ENCODE assay signal across 10 mouse cellular contexts in the genomic region with DNA sequence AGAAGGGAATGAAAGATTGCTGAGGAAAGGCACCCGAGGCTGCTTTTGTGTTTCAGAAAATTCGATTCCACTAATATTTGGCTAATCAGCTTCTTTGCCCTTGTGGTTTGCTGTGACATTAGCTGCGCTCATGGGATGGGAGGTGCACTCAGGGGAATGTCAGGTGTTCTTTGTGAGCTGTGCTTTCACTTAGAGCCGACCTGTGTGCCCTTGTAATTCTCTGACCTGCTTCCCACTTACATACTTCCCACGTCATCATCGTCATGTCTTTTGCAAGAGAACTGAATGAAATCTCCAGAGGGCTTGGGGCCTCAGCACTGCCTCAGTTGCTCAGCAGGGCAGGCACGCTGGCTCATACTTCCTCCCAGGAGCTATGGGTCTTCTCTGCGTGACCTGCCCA. TPM values are rescaled to one million over a fixed set of nuclear protein-coding genes. Genes with fewer than 3 reads are reported as not detected.
DNase-seq lines count a peak whose midpoint lies in the region; ATAC-seq and TF ChIP-seq lines count a peak whose summit lies in the region.
"Had no signal": no experiment of that assay in that cellular context is flagged by ENCODE, and none has a peak within 500 bp of the region (broad histone marks: within the 10 kb centered on the region; RNA-seq: fewer than 3 reads in every experiment).

No protein-coding gene starts in this region.

- no peak for TF ChIP-seq CTCF in cerebellum, adult 2 months (IDR thresholded peaks at IDR 0.05; ENCODE audit: borderline replicate concordance, insufficient read depth, low read depth, low read length)
- no peak for TF ChIP-seq CTCF in lung, embryonic 14.5 days (IDR thresholded peaks at IDR 0.05; ENCODE audit: low read depth)

- H3K4me1 ChIP-seq in cerebellum, adult 2 months (ENCODE audit: control insufficient read depth, insufficient read depth, low read length), result peaks cover 20% of the 10 kb centered on the region; the same call in 1 of the 2 replicates
- peaks cover 23% of the 10 kb centered on the region for H3K4me1 ChIP-seq in lung, embryonic 14.5 days (ENCODE audit: insufficient read depth)
- H3K4me1 ChIP-seq in limb, embryonic 13.5 days, result peaks cover 34% of the 10 kb centered on the region
- peaks cover 23% of the 10 kb centered on the region for H3K4me1 ChIP-seq in stomach, embryonic 14.5 days (ENCODE audit: control insufficient read depth, insufficient read depth, low read length)

- WGBS in cerebellum, adult 2 months, result 15% methylated on average over 8 of the region's 8 CpGs
- 64% methylated on average over 8 of the region's 8 CpGs for WGBS in lung, embryonic 14.5 days
- 81% methylated on average over 8 of the region's 8 CpGs for WGBS in limb, embryonic 13.5 days
- WGBS in stomach, embryonic 14.5 days, result 48% methylated on average over 8 of the region's 8 CpGs

- no peak for DNase-seq in cerebellum, adult 2 months
- DNase-seq in cerebellum, adult 8-10 months, result no peak
- DNase-seq in lung, embryonic 14.5 days, result no peak
- DNase-seq in lung, postnatal 14 days, result no peak
- DNase-seq in embryo, embryonic 11 days, result no peak
- DNase-seq: adrenal gland, adult 8-10 months; gastrocnemius, postnatal 36 days had no signal

- peak overlapping the region; percentile 89 for H3K4me2 ChIP-seq in lung, embryonic 14.5 days
- peak overlapping the region; percentile 86 for H3K4me2 ChIP-seq in limb, embryonic 13.5 days (replicated peaks)
- peak overlapping the region; percentile 92 for H3K4me2 ChIP-seq in stomach, embryonic 14.5 days (replicated peaks; ENCODE audit: low read depth, low read length)

- H3K27me3 ChIP-seq in cerebellum, adult 2 months (ENCODE audit: control insufficient read depth, insufficient read depth, low read length), result no peaks in the 10 kb centered on the region
- no peaks in the 10 kb centered on the region for H3K27me3 ChIP-seq in lung, embryonic 14.5 days (ENCODE audit: insufficient read depth, low read length)
- no peaks in the 10 kb centered on the region for H3K27me3 ChIP-seq in limb, embryonic 13.5 days
- H3K27me3 ChIP-seq in stomach, embryonic 14.5 days (ENCODE audit: control insufficient read depth, insufficient read depth, low read length), result no peaks in the 10 kb centered on the region

- peak overlapping the region; percentile 23; the same call in 1 of the 2 replicates for H3K9ac ChIP-seq in lung, embryonic 14.5 days
- peak overlapping the region; percentile 45 for H3K9ac ChIP-seq in limb, embryonic 13.5 days
- no peak overlapping the region for H3K9ac ChIP-seq in stomach, embryonic 14.5 days (replicated peaks; ENCODE audit: low read depth, low read length)

- H3K36me3 ChIP-seq in lung, embryonic 14.5 days (ENCODE audit: insufficient read depth), result peaks cover 40% of the 10 kb centered on the region
- H3K36me3 ChIP-seq in limb, embryonic 13.5 days, result peaks cover 38% of the 10 kb centered on the region
- H3K36me3 ChIP-seq in stomach, embryonic 14.5 days (ENCODE audit: control insufficient read depth, insufficient read depth, low read length), result peaks cover 31% of the 10 kb centered on the region

- no peaks in the 10 kb centered on the region for H3K9me3 ChIP-seq in lung, embryonic 14.5 days (ENCODE audit: low read depth, low read length)
- no peaks in the 10 kb centered on the region for H3K9me3 ChIP-seq in limb, embryonic 13.5 days
- H3K9me3 ChIP-seq in stomach, embryonic 14.5 days (ENCODE audit: control insufficient read depth, low read depth, low read length), result no peaks in the 10 kb centered on the region

- TF ChIP-seq POLR2A in cerebellum, adult 2 months (IDR thresholded peaks at IDR 0.05; ENCODE audit: borderline replicate concordance, insufficient read depth, low read length), result no peak

- ATAC-seq in lung, embryonic 14.5 days (ENCODE audit: insufficient read depth), result no peak
- no peak for ATAC-seq in limb, embryonic 13.5 days (ENCODE audit: low FRiP score, low read depth)
- ATAC-seq in stomach, embryonic 14.5 days (ENCODE audit: insufficient number of reproducible peaks, insufficient read depth, low FRiP score, low read depth), result no peak
- no peak for ATAC-seq in granulocyte monocyte progenitor cell, adult 5-6 weeks (replicated peaks; ENCODE audit: poor library complexity, severe bottlenecking)

- no peak overlapping the region for H3K27ac ChIP-seq in cerebellum, adult 2 months (ENCODE audit: insufficient read depth, low read length)
- H3K27ac ChIP-seq in lung, embryonic 14.5 days (ENCODE audit: low read depth), result 0 out of 2 replicates have a peak overlapping the region, but pooled peaks have one; percentile 30
- H3K27ac ChIP-seq in limb, embryonic 13.5 days, result no peak overlapping the region
- H3K27ac ChIP-seq in stomach, embryonic 14.5 days (ENCODE audit: low read length), result no peak overlapping the region

- H3K4me3 ChIP-seq in cerebellum, adult 2 months (replicated peaks; ENCODE audit: insufficient read depth, low read depth, low read length), result peak overlapping the region; percentile 43
- peak overlapping the region; percentile 93; the same call in 1 of the 2 replicates for H3K4me3 ChIP-seq in lung, embryonic 14.5 days (ENCODE audit: low read depth, low read length)
- H3K4me3 ChIP-seq in limb, embryonic 13.5 days, result peak overlapping the region; percentile 7; the same call in 1 of the 2 replicates
- H3K4me3 ChIP-seq in stomach, embryonic 14.5 days (ENCODE audit: low read depth, low read length), result no peak overlapping the region

RNA-seq across cellular contexts. Expression of a gene that starts 4.0 kb away (rescaled TPM):
- 421 and 429 TPM in 2 replicates for polyA plus RNA-seq in cerebellum, adult 2 months (2012; rRNA removed)
- polyA plus RNA-seq in lung, embryonic 14.5 days (2014; fragmentation: Nextera tagmentation; extraction: Ambion mirVana), result 408 and 411 TPM in 2 replicates
- polyA plus RNA-seq in limb, embryonic 13.5 days (2015; fragmentation: Nextera tagmentation; extraction: Ambion mirVana), result 346 and 360 TPM in 2 replicates
- 340 and 351 TPM in 2 replicates for polyA plus RNA-seq in stomach, embryonic 14.5 days (2014; fragmentation: Nextera tagmentation; extraction: Ambion mirVana)
- total RNA-seq in granulocyte monocyte progenitor cell, adult 5-6 weeks (2014; fragmentation: Nextera tagmentation), result 91.7 and 101 TPM in 2 replicates
- total RNA-seq in granulocyte monocyte progenitor cell, adult 5-6 weeks (2017), result 77.3 and 83.9 TPM in 2 replicates

RNA-seq across cellular contexts. Expression of a gene that starts 41.4 kb away (rescaled TPM):
- 20.4 and 23.1 TPM in 2 replicates for polyA plus RNA-seq in cerebellum, adult 2 months (2012; rRNA removed)
- polyA plus RNA-seq in lung, embryonic 14.5 days (2014; fragmentation: Nextera tagmentation; extraction: Ambion mirVana), result 24.1 and 24.9 TPM in 2 replicates
- 51.0 and 52.7 TPM in 2 replicates for polyA plus RNA-seq in limb, embryonic 13.5 days (2015; fragmentation: Nextera tagmentation; extraction: Ambion mirVana)
- polyA plus RNA-seq in stomach, embryonic 14.5 days (2014; fragmentation: Nextera tagmentation; extraction: Ambion mirVana), result 21.3 and 25.0 TPM in 2 replicates
- 5.7 and 8.4 TPM in 2 replicates for total RNA-seq in granulocyte monocyte progenitor cell, adult 5-6 weeks (2014; fragmentation: Nextera tagmentation)
- total RNA-seq in granulocyte monocyte progenitor cell, adult 5-6 weeks (2017), result 1.6 and 6.2 TPM in 2 replicates
